Mouse (Mus musculus): ENCODE data around the gene Ldb2.

- TF ChIP-seq TAL1 (IDR thresholded peaks at IDR 0.05; ENCODE audit: low read length) (no peak), GATA1 (IDR thresholded peaks at IDR 0.05; ENCODE audit: low read length) (no peak)
Observed at GRCm38 (mm10) chr5:44576682-44577349, 222.7 kb downstream of the Ldb2 start.
